Mouse (Mus musculus) CD4-positive, CD25-positive, alpha-beta regulatory T cell, adult 4 months (primary cell): ENCODE measurements at regions not wholly inside any gene's neighbourhood (a gene's known extent, or its start where the extent isn't known, plus 50 kb on each side); places are given as distances from the start of the nearest gene placed in this dataset.
"Not testable (repeated sequence)": the region's sequence is repeated elsewhere in the genome, so short reads cannot be mapped to it uniquely, and the experiment has no call there.

Experiments
- ATAC-seq: one replicate; pipeline ENCODE4 v1.8.0; 2017

DNA sequence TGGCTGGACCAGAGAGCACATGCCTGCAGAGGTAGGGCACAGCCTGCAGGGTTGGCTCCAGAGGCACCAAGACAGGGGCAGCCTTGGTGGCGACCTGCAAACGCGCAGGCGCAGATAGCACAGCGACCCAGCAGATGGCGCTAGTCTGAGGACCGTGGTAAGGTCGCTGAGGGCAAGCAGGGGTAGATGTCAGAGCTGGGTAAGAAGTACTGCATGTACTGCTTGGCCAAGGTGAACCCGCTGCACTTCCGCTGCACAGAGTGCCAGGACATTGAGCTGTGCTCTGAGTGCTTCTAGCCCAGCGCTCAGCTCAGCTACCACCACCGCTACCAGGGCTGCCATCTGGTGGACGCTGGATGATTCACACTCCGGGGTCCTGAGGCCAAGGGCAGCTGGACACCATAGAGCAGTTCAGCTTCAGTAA lies 68.3 kb downstream of the Hsp90b1 start:
- ATAC-seq: peak; percentile 97

DNA sequence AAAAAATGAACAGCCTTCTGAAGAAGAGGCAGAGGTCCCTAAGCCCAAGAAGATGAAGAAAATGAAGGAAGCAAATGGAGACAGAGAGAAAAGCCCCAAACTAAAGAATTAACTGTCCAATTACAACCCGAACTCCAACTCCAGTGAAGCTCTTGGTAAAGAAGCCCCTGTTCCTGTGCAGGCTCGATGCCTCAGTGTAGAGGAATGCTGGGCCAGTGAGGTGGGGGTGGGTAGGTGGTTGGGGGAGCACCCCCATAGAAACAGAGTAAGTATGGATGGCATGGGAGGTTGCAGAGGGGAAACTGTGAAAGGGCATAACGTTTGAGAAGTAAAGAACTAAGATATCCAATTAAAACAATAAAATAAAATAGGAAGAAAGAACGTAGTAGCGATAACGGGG lies 68.8 kb downstream of the Hsp90b1 start:
- ATAC-seq: not testable (repeated sequence)

DNA sequence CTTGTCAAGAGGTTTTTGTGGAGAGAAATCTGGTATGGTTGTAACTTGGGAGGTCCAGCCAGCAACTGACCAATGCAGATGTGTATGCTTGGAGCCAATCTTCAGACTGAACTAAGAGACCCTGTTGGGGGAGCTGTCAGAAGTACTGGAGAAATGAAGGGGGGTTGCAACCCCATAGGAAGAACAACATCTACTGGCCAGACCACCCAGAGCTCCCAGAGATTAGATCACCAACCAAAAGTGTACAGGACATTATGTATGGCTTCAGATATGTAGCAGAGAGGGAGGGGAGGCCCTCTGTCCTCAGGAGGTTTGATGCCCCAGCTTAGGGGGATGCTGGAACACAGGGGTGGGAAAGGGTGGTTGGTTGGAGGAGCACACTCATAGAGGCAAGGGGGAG lies 78.6 kb downstream of the Hsp90b1 start:
- ATAC-seq: not testable (repeated sequence)

DNA sequence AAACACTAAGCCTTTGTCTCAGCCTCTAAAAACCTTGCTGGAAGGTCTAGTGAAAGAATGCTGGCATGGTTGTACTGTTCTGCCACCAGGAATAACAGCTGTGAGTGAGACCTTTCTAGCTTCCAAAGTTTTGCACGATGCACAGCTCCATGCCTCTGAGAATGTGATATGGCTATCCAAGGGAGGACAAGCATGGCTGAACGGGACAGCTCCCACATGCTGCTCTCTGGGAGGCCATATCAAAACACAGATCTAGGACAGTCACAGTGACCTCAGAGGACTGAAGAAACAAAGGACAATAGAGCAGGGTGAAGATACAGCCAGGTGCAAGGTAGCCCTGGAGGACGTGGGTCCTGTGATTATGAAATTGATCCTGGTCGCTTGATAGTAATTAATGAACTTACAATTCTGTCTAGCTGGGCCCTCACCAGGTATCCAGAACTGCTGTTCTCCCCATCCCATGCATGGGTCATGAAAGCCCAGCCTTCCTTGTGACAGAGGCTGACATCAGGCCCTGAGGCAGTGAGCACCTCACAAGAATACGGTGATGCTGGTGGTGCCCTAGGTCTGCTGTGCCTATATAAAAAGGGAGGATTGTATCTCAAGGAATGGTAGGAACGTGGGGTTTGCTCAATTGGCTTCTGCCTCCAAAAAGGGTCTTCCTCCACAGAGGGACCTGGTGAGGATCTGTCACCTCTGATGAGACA lies 87.2 kb downstream of the Hsp90b1 start:
- not testable (repeated sequence) for ATAC-seq

DNA sequence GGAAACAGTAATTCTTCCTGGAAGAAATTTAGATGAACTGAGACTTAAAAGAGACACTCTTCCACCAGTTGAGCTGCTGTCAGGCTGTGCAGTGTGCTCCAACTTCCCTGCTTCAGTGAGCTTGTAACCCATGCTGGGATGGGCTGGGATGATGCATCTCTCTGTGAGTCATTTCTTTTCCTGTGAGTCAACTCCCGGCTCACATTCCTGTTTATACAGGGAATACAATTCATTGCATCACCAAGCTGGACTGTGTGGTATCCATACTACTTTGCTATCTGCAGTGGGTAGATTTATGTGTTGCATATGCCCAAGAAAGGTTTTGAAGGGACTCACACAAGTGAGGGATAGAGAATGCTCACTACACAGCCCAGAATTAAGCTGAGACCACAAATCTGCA lies 93.0 kb downstream of the Hsp90b1 start:
- ATAC-seq: not testable (repeated sequence)

DNA sequence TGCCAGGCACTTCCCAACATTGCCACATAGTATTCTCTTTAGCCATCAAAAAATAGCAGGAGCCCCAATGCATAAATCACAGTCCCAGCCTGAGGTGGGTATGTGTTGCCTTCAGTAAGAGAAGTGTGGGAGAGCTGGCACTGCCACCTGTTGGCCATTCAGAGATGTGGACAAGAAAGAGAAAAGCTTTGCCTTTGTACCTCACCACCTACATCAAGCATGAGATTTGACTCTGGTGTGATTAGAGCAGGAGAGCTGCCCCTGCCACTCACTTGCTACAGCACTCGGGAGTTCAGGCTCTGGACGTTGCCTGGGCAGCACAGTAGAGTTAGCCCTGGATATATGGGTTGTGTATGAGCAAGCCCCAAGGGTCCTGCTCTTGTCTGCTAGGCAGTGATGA lies 95.3 kb downstream of the Hsp90b1 start:
- ATAC-seq: not testable (repeated sequence)

DNA sequence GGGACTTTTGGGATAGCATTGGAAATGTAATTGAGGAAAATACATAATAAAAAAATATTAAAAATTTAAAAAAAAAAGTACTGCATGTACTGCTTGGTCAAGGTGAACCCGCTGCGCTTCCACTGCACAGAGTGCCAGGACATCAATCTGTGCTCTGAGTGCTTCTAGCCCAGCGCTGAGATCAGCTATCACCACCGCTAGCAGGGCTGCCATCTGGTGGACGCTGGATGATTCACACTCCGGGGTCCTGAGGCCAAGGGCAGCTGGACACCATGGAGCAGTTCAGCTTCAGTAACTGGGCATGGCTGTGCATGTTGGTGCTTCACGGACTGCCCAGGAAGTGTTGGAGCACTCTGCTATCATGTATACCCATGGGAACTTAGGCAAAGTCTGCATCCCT lies 102.1 kb upstream of the Syn3 start:
- not testable (repeated sequence) for ATAC-seq

DNA sequence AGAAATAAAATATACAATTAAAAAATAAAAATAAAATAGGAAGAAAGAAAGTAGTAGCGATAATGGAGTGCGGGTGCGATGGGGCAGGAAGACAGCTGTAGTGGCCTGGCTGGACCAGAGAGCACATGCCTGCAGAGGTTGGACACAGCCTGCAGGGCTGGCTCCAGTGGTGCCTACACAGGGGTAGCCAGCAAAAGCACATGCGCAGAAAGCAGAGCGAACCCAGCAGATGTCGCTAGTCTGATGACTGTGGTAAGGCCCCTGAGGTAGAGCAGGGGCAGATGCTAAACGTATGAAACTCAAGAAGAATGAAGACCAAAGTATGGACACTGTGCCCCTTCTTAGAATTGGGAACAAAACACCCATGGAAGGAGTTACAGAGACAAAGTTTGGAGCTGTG lies 101.3 kb upstream of the Syn3 start:
- not testable (repeated sequence) for ATAC-seq

DNA sequence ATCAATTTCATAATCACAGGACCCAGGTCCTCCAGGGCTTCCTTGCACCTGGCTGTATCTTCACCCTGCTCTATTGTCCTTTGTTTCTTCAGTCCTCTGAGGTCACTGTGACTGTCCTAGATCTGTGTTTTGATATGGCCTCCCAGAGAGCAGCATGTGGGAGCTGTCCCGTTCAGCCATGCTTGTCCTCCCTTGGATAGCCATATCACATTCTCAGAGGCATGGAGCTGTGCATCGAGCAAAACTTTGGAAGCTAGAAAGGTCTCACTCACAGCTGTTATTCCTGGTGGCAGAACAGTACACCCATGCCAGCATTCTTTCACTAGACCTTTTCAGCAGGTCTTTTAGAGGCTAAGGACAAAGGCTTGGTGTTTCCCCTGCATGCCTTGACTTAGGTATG lies 91.5 kb upstream of the Syn3 start:
- ATAC-seq: not testable (repeated sequence)

DNA sequence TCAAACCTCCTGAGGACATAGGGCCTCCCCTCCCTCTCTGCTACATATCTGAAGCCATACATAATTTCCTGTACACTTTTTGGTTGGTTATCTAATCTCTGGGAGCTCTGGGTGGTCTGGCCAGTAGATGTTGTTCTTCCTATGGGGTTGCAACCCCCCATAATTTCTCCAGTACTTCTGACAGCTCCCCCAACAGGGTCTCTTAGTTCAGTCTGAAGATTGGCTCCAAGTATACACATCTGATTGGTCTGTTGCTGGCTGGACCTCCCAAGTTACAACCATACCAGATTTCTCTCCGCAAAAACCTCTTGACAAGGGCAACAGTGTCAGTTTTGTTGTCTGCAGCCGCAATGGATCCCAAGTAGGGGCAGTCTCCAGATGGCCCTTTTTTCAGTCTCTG lies 68.2 kb upstream of the Syn3 start:
- not testable (repeated sequence) for ATAC-seq

DNA sequence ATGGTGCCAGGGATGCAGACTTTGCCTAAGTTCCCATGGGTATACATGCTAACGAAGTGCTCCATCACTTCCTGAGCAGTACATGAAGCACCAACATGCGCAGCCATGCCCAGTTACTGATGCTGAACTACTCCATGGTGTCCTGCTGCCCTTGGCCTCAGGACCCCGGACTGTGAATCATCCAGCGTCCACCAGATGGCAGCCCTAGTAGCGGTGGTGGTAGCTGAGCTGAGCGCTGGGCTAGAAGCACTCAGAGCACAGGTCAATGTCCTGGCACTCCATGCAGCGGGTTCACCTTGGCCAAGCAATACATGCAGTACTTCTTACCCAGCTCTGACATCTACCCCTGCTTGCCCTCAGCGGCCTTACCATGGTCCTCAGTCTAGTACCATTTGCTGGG lies 57.1 kb upstream of the Syn3 start:
- ATAC-seq: no peak
